Mouse (Mus musculus): ENCODE results near the gene Olfr1112. TPM values are rescaled to one million over a fixed set of nuclear protein-coding genes. Genes with fewer than 3 reads are reported as not detected.
"Not testable (repeated sequence)": the region's sequence is repeated elsewhere in the genome, so short reads cannot be mapped to it uniquely, and the experiment has no call there.

Olfr1112 gene
- total RNA-seq (2014; rRNA removed) = not detected in 2 replicates
- polyA plus RNA-seq (2012; rRNA removed) = not detected in 2 replicates

DNA sequence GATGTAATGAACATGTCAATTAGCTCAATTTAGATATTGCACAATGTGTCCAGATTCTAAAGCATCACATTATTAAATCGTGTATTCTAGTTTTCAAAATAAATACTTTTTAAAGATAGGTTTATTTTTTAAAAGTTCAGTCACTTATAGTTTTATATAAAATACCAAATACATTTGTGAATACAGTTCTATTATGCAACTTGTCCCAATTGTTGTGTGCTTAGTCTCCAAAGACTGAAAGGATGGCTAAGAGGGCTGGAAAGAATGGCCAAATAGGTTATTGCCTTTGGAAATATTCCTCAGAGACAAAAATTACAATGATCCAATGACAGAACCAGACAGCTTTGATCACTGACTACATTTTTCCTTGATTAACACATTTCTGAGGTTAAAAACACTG, at the start of gene Olfr1112:
Olfr1112 (plus strand) TSS at position 301 of the 400 bp plus-strand sequence.
- TF ChIP-seq POLR2A (IDR thresholded peaks at IDR 0.05; ENCODE audit: extremely low read depth, insufficient read depth, low read length) (no peak), CTCF (IDR thresholded peaks at IDR 0.05; ENCODE audit: low read depth, low read length) (no peak)
- Histone ChIP-seq H3K36me3 (ENCODE audit: control insufficient read depth, insufficient read depth, low read length) (no peaks in the 10 kb centered on the region), H3K79me2 (ENCODE audit: control insufficient read depth, insufficient read depth, low read length) (no peaks in the 10 kb centered on the region), H3K27ac (replicated peaks; ENCODE audit: insufficient read depth, low read depth, low read length) (no peak within 1 kb of the TSS), H3K27me3 (ENCODE audit: control insufficient read depth, insufficient read depth, low read length) (no peaks in the 10 kb centered on the region), H3K4me1 (ENCODE audit: control insufficient read depth, insufficient read depth, low read length) (no peaks in the 10 kb centered on the region), H3K4me3 (ENCODE audit: insufficient read depth, low read depth, low read length) (no peak within 1 kb of the TSS), H3K9ac (ENCODE audit: low read depth, low read length) (no peak within 1 kb of the TSS)
- 63% methylated on average over 1 of the region's 1 CpGs for WGBS
- no peak for DNase-seq (ENCODE audit: extremely low read depth, low read depth, low spot score)

DNA sequence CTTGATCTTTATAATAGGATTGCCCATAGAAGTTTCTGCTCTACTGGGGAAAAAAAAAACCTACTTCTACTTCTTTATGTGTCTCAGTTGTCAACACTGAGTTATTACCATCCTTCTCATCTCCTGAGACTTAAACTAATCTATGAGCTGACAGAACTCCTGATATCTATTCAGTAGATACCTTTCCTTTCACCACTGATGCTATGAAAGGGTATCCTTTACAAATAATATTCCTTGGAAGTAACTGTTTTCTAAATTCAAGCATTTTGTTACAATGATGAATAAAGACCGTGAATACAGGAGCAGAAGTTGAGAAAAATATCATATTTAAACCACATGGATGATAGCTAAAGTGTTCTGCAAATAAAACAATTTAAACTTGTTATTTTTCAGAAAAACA, 47.4 kb upstream of the Olfr1112 start, which contains the start of gene Olfr1110:
Olfr1110 (minus strand) TSS at position 101 of the 400 bp plus-strand sequence.
- Histone ChIP-seq H3K4me1 (ENCODE audit: control insufficient read depth, insufficient read depth, low read length) (no peaks in the 10 kb centered on the region), H3K27ac (replicated peaks; ENCODE audit: insufficient read depth, low read depth, low read length) (no peak within 1 kb of the TSS), H3K79me2 (ENCODE audit: control insufficient read depth, insufficient read depth, low read length) (no peaks in the 10 kb centered on the region), H3K27me3 (ENCODE audit: control insufficient read depth, insufficient read depth, low read length) (no peaks in the 10 kb centered on the region), H3K36me3 (ENCODE audit: control insufficient read depth, insufficient read depth, low read length) (no peaks in the 10 kb centered on the region), H3K4me3 (ENCODE audit: insufficient read depth, low read depth, low read length) (no peak within 1 kb of the TSS), H3K9ac (ENCODE audit: low read depth, low read length) (no peak within 1 kb of the TSS)
- 68% methylated on average over 1 of the region's 1 CpGs for WGBS
- DNase-seq (ENCODE audit: extremely low read depth, low read depth, low spot score) = no peak
- TF ChIP-seq POLR2A (IDR thresholded peaks at IDR 0.05; ENCODE audit: extremely low read depth, insufficient read depth, low read length) = no peak
- no peak for TF ChIP-seq CTCF (IDR thresholded peaks at IDR 0.05; ENCODE audit: low read depth, low read length)

DNA sequence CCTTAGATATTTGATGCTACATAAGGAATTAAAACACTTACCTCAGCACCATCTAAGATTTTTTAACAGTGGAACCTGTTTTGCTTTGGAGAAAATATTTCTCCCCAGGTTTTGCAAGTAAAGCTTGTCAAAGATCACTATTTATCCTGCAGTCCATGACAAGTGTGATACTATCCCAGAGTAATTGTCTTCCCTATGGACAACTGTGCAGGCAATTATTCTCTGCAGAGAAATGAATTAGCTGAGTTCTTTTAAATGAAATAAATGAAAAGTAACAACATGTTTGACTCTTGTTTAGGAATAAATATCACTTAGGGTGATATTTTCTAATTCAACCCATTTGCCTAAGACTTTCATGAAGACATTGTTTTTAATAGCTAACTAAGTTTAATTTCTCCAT, 35.1 kb upstream of the Olfr1112 start, which contains the start of gene Olfr1111:
Olfr1111 (minus strand) TSS at position 101 of the 400 bp plus-strand sequence.
- Histone ChIP-seq H3K9ac (ENCODE audit: low read depth, low read length) (no peak within 1 kb of the TSS), H3K4me3 (ENCODE audit: insufficient read depth, low read depth, low read length) (no peak within 1 kb of the TSS), H3K4me1 (ENCODE audit: control insufficient read depth, insufficient read depth, low read length) (no peaks in the 10 kb centered on the region), H3K27ac (replicated peaks; ENCODE audit: insufficient read depth, low read depth, low read length) (no peak within 1 kb of the TSS), H3K36me3 (ENCODE audit: control insufficient read depth, insufficient read depth, low read length) (no peaks in the 10 kb centered on the region), H3K79me2 (ENCODE audit: control insufficient read depth, insufficient read depth, low read length) (no peaks in the 10 kb centered on the region), H3K27me3 (ENCODE audit: control insufficient read depth, insufficient read depth, low read length) (no peaks in the 10 kb centered on the region)
- TF ChIP-seq CTCF (IDR thresholded peaks at IDR 0.05; ENCODE audit: low read depth, low read length) = no peak
- TF ChIP-seq POLR2A (IDR thresholded peaks at IDR 0.05; ENCODE audit: extremely low read depth, insufficient read depth, low read length) = no peak
- no peak for DNase-seq (ENCODE audit: extremely low read depth, low read depth, low spot score)

DNA sequence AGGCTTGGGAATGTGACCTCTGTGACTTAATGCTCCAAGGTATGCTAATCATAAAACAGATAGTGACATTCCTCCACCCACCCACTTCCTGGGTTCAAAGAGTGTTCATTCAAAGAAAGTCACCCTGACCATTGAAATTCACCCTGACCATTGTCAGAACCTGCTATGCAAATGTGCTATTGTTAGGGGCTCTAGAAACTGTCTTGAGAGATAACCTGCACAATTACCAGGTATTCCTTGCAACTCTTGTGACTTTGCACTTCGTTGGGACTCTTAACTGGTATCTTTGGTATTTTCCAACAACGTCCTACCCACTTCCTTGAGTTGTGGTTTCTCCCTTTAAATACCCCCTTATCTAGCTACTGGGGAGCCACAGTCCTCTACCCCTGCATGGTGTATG, 19.9 kb upstream of the Olfr1112 start:
- not testable (repeated sequence) for H3K36me3 ChIP-seq (ENCODE audit: control insufficient read depth, insufficient read depth, low read length); H3K79me2 ChIP-seq (ENCODE audit: control insufficient read depth, insufficient read depth, low read length); H3K4me1 ChIP-seq (ENCODE audit: control insufficient read depth, insufficient read depth, low read length); H3K27me3 ChIP-seq (ENCODE audit: control insufficient read depth, insufficient read depth, low read length); DNase-seq (ENCODE audit: extremely low read depth, low read depth, low spot score); H3K9ac ChIP-seq (ENCODE audit: low read depth, low read length); H3K27ac ChIP-seq (replicated peaks; ENCODE audit: insufficient read depth, low read depth, low read length); H3K4me3 ChIP-seq (ENCODE audit: insufficient read depth, low read depth, low read length)
- 68% methylated on average over 2 of the region's 2 CpGs for WGBS

DNA sequence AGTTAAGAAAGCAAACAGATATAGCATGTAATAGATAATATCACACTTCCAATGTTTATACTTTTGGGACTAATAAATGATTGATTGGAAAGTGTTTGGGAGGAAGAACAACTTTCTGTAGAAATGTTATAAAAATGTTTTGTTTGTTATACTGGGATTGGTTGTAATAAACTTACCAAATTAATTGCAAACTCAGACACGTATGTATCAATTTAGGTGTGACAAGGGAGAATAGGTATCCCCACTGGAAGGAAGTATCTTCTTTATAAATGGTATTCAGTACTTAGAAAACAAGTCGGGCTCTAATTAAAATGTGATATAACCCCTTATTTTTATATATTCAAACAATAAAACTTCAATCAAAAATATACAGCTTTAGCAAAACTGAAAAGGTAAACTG, 21.1 kb downstream of the Olfr1112 start, which contains the start of gene Olfr1113:
Olfr1113 (plus strand) TSS at position 301 of the 400 bp plus-strand sequence.
- H3K79me2 ChIP-seq (ENCODE audit: control insufficient read depth, insufficient read depth, low read length) = no peaks in the 10 kb centered on the region
- DNase-seq (ENCODE audit: extremely low read depth, low read depth, low spot score) = no peak
- WGBS = 73% methylated on average over 2 of the region's 2 CpGs
- no peaks in the 10 kb centered on the region for H3K27me3 ChIP-seq (ENCODE audit: control insufficient read depth, insufficient read depth, low read length)
- TF ChIP-seq POLR2A (IDR thresholded peaks at IDR 0.05; ENCODE audit: extremely low read depth, insufficient read depth, low read length) = no peak
- TF ChIP-seq CTCF (IDR thresholded peaks at IDR 0.05; ENCODE audit: low read depth, low read length) = no peak
- H3K27ac ChIP-seq (replicated peaks; ENCODE audit: insufficient read depth, low read depth, low read length) = no peak within 1 kb of the TSS
- no peaks in the 10 kb centered on the region for H3K4me1 ChIP-seq (ENCODE audit: control insufficient read depth, insufficient read depth, low read length)
- no peak within 1 kb of the TSS for H3K9ac ChIP-seq (ENCODE audit: low read depth, low read length)
- H3K36me3 ChIP-seq (ENCODE audit: control insufficient read depth, insufficient read depth, low read length) = no peaks in the 10 kb centered on the region
- no peak within 1 kb of the TSS for H3K4me3 ChIP-seq (ENCODE audit: insufficient read depth, low read depth, low read length)

Other genes starting within 250 kb of the Olfr1112 start
- not detected in 2 replicates for gene Olfr1099, start 227.1 kb upstream of the Olfr1112 start, total RNA-seq (2014; rRNA removed)
- not detected in 2 replicates for gene Olfr1099, start 227.1 kb upstream of the Olfr1112 start, polyA plus RNA-seq (2012; rRNA removed)
- gene Olfr1100, start 207.8 kb upstream of the Olfr1112 start, total RNA-seq (2014; rRNA removed) = not detected in 2 replicates
- not detected in 2 replicates for gene Olfr1100, start 207.8 kb upstream of the Olfr1112 start, polyA plus RNA-seq (2012; rRNA removed)
- not detected in 2 replicates for gene Olfr1101, start 196.6 kb upstream of the Olfr1112 start, total RNA-seq (2014; rRNA removed)
- gene Olfr1101, start 196.6 kb upstream of the Olfr1112 start, polyA plus RNA-seq (2012; rRNA removed) = not detected in 2 replicates
- gene Olfr1102, start 189.4 kb upstream of the Olfr1112 start, total RNA-seq (2014; rRNA removed) = not detected in 2 replicates
- not detected in 2 replicates for gene Olfr1102, start 189.4 kb upstream of the Olfr1112 start, polyA plus RNA-seq (2012; rRNA removed)
- gene Olfr1104, start 160.7 kb upstream of the Olfr1112 start, total RNA-seq (2014; rRNA removed) = not detected in 2 replicates
- gene Olfr1104, start 160.7 kb upstream of the Olfr1112 start, polyA plus RNA-seq (2012; rRNA removed) = not detected in 2 replicates
- not detected in 2 replicates for gene Olfr1105, start 151.3 kb upstream of the Olfr1112 start, total RNA-seq (2014; rRNA removed)
- gene Olfr1105, start 151.3 kb upstream of the Olfr1112 start, polyA plus RNA-seq (2012; rRNA removed) = not detected in 2 replicates
- gene Olfr1106, start 135.5 kb upstream of the Olfr1112 start, total RNA-seq (2014; rRNA removed) = not detected in 2 replicates
- not detected in 2 replicates for gene Olfr1106, start 135.5 kb upstream of the Olfr1112 start, polyA plus RNA-seq (2012; rRNA removed)
- not detected in 2 replicates for gene Olfr1107, start 112.0 kb upstream of the Olfr1112 start, total RNA-seq (2014; rRNA removed)
- not detected in 2 replicates for gene Olfr1107, start 112.0 kb upstream of the Olfr1112 start, polyA plus RNA-seq (2012; rRNA removed)
- not detected in 2 replicates for gene Olfr1109, start 91.8 kb upstream of the Olfr1112 start, total RNA-seq (2014; rRNA removed)
- gene Olfr1109, start 91.8 kb upstream of the Olfr1112 start, polyA plus RNA-seq (2012; rRNA removed) = not detected in 2 replicates
- gene Olfr259, start 73.2 kb upstream of the Olfr1112 start, total RNA-seq (2014; rRNA removed) = not detected in 2 replicates
- gene Olfr259, start 73.2 kb upstream of the Olfr1112 start, polyA plus RNA-seq (2012; rRNA removed) = not detected in 2 replicates
- not detected in 2 replicates for gene Olfr1110, start 47.5 kb upstream of the Olfr1112 start, total RNA-seq (2014; rRNA removed)
- not detected in 2 replicates for gene Olfr1110, start 47.5 kb upstream of the Olfr1112 start, polyA plus RNA-seq (2012; rRNA removed)
- gene Olfr1111, start 35.2 kb upstream of the Olfr1112 start, total RNA-seq (2014; rRNA removed) = not detected in 2 replicates
- not detected in 2 replicates for gene Olfr1111, start 35.2 kb upstream of the Olfr1112 start, polyA plus RNA-seq (2012; rRNA removed)
- gene Olfr1113, start 21.2 kb downstream of the Olfr1112 start, total RNA-seq (2014; rRNA removed) = not detected in 2 replicates
- gene Olfr1113, start 21.2 kb downstream of the Olfr1112 start, polyA plus RNA-seq (2012; rRNA removed) = not detected in 2 replicates
- not detected in 2 replicates for gene Olfr1115, start 60.2 kb downstream of the Olfr1112 start, total RNA-seq (2014; rRNA removed)
- gene Olfr1115, start 60.2 kb downstream of the Olfr1112 start, polyA plus RNA-seq (2012; rRNA removed) = not detected in 2 replicates
- gene Olfr1116, start 79.7 kb downstream of the Olfr1112 start, total RNA-seq (2014; rRNA removed) = not detected in 2 replicates
- not detected in 2 replicates for gene Olfr1116, start 79.7 kb downstream of the Olfr1112 start, polyA plus RNA-seq (2012; rRNA removed)
- gene Olfr1118, start 119.8 kb downstream of the Olfr1112 start, total RNA-seq (2014; rRNA removed) = not detected in 2 replicates
- not detected in 2 replicates for gene Olfr1118, start 119.8 kb downstream of the Olfr1112 start, polyA plus RNA-seq (2012; rRNA removed)
- gene Olfr1120, start 167.0 kb downstream of the Olfr1112 start, total RNA-seq (2014; rRNA removed) = not detected in 2 replicates
- gene Olfr1120, start 167.0 kb downstream of the Olfr1112 start, polyA plus RNA-seq (2012; rRNA removed) = not detected in 2 replicates
- gene Olfr1121, start 182.1 kb downstream of the Olfr1112 start, total RNA-seq (2014; rRNA removed) = not detected in 2 replicates
- not detected in 2 replicates for gene Olfr1121, start 182.1 kb downstream of the Olfr1112 start, polyA plus RNA-seq (2012; rRNA removed)
- gene Olfr1122, start 198.1 kb downstream of the Olfr1112 start, total RNA-seq (2014; rRNA removed) = not detected in 2 replicates
- not detected in 2 replicates for gene Olfr1122, start 198.1 kb downstream of the Olfr1112 start, polyA plus RNA-seq (2012; rRNA removed)
- gene Olfr1123, start 228.8 kb downstream of the Olfr1112 start, total RNA-seq (2014; rRNA removed) = not detected in 2 replicates
- gene Olfr1123, start 228.8 kb downstream of the Olfr1112 start, polyA plus RNA-seq (2012; rRNA removed) = not detected in 2 replicates
- not detected in 2 replicates for gene Olfr1124, start 242.5 kb downstream of the Olfr1112 start, total RNA-seq (2014; rRNA removed)
- not detected in 2 replicates for gene Olfr1124, start 242.5 kb downstream of the Olfr1112 start, polyA plus RNA-seq (2012; rRNA removed)

All from liver, adult 2 months (tissue).